Mouse (Mus musculus) MEL (cell line): ENCODE measurements around the gene Tgfbr3l.

Source experiments
- CTCF ChIP-seq, 3 experiments: IDR thresholded peaks in 2 of 3; conservative IDR thresholded peaks in 1 of 3; 2 replicates each; pipeline ENCODE4 v1.5.1; 2011 to 2012; ENCODE audit warnings: low read length in 3 of 3, low read depth in 2 of 3, mild to moderate bottlenecking in 2 of 3, improper control_type of control experiment in 1 of 3, inconsistent platforms in 1 of 3, mixed read lengths in 1 of 3, moderate library complexity in 1 of 3; ENCODE audit not compliant: control insufficient read depth in 1 of 3, insufficient read depth in 1 of 3, poor library complexity in 1 of 3, severe bottlenecking in 1 of 3
- E2F4 ChIP-seq: IDR thresholded peaks from 2 replicates; pipeline ENCODE4 v1.6.1; 2011; ENCODE audit warnings: low read depth, low read length, improper control_type of control experiment, borderline replicate concordance
- MAX ChIP-seq: IDR thresholded peaks from 2 replicates; pipeline ENCODE4 v1.6.1; 2011; ENCODE audit warnings: low read length, improper control_type of control experiment
- POLR2A ChIP-seq, 2 experiments: IDR thresholded peaks; 2 replicates each; pipeline ENCODE4 v1.6.1; 2011 to 2012; ENCODE audit warnings: low read length in 2 of 2, mild to moderate bottlenecking in 2 of 2, control low read depth in 1 of 2, improper control_type of control experiment in 1 of 2, low read depth in 1 of 2, moderate library complexity in 1 of 2; ENCODE audit not compliant: control insufficient read depth in 1 of 2, insufficient read depth in 1 of 2, poor library complexity in 1 of 2
- RCOR1 ChIP-seq: IDR thresholded peaks from 2 replicates; pipeline ENCODE4 v1.6.1; 2012; ENCODE audit warnings: low read depth, mild to moderate bottlenecking, inconsistent platforms, low read length, improper control_type of control experiment
- SMC3 ChIP-seq: IDR thresholded peaks from 2 replicates; pipeline ENCODE4 v1.6.1; 2011; ENCODE audit warnings: low read depth, low read length, improper control_type of control experiment

- TF ChIP-seq POLR2A (IDR thresholded peaks at IDR 0.05; ENCODE audit: control insufficient read depth in 1 of 2, insufficient read depth in 1 of 2, low read depth in 1 of 2, low read length in 2 of 2, poor library complexity in 1 of 2), result no peak
- TF ChIP-seq RCOR1, result 0 out of 2 replicates have a peak, but pooled peaks have one; percentile 21
- no peak for TF ChIP-seq SMC3
- no peak for TF ChIP-seq MAX
- TF ChIP-seq CTCF (IDR thresholded peaks at IDR 0.05 in 2 of 3, conservative IDR thresholded peaks at IDR 0.05 in 1 of 3; ENCODE audit: control insufficient read depth in 1 of 3, insufficient read depth in 1 of 3, low read depth in 2 of 3, low read length in 3 of 3, poor library complexity in 1 of 3, severe bottlenecking in 1 of 3), result no peak
- TF ChIP-seq E2F4, result no peak
Measured at GRCm38 (mm10) chr8:4297822-4298221, 49.8 kb downstream of the Tgfbr3l start.
